Mouse (Mus musculus): ENCODE measurements around the gene Metrn. TPM values are rescaled to one million over a fixed set of nuclear protein-coding genes. Genes with fewer than 3 reads are reported as not detected.

Metrn gene
- polyA plus RNA-seq, 1 experiment = 44.4 TPM

GRCm38 (mm10) chr17:25773549-25774120 lies 23.3 kb downstream of the Metrn start, which contains the start of gene Narfl:
TSS of gene Narfl (plus strand) at chr17:25773776.
- Histone ChIP-seq H3K79me2 (ENCODE audit: control insufficient read depth, insufficient read depth) (peaks cover 8% of the 10 kb centered on the region), H3K4me3 (peak within 1 kb of the TSS; percentile 45), H3K36me3 (ENCODE audit: control insufficient read depth, insufficient read depth) (no peaks in the 10 kb centered on the region), H3K27me3 (ENCODE audit: control insufficient read depth, insufficient read depth, insufficient read length) (no peaks in the 10 kb centered on the region), H3K4me2 (ENCODE audit: low read depth) (peak within 1 kb of the TSS; percentile 96), H3ac (ENCODE audit: control insufficient read depth, insufficient read length) (peak within 1 kb of the TSS; percentile 2)
- no peak for TF ChIP-seq MYOG (IDR thresholded peaks at IDR 0.05; ENCODE audit: control insufficient read depth in 1 of 3, insufficient read depth in 1 of 3, insufficient read length in 2 of 3, low read depth in 2 of 3)
- TF ChIP-seq MAX (IDR thresholded peaks at IDR 0.05; ENCODE audit: low read depth) = no peak
- TF ChIP-seq REST (IDR thresholded peaks at IDR 0.05; ENCODE audit: insufficient read depth, insufficient read length) = peak; percentile 37
- no peak for TF ChIP-seq USF1 (IDR thresholded peaks at IDR 0.05; ENCODE audit: low read depth)
- TF ChIP-seq TCF12 (IDR thresholded peaks at IDR 0.05; ENCODE audit: insufficient read depth, poor library complexity, severe bottlenecking) = no peak
- TF ChIP-seq E2F4 (IDR thresholded peaks at IDR 0.05; ENCODE audit: insufficient read depth) = no peak
- peak; percentile 74 for TF ChIP-seq POLR2AphosphoS2 (IDR thresholded peaks at IDR 0.05; ENCODE audit: insufficient read length, low read depth)
- peak; percentile 85 for TF ChIP-seq POLR2A (IDR thresholded peaks at IDR 0.05; ENCODE audit: insufficient read length, low read depth)
- no peak for TF ChIP-seq MYOD1 (IDR thresholded peaks at IDR 0.05; ENCODE audit: control insufficient read depth in 1 of 3, insufficient read length in 2 of 3, low read depth in 2 of 3)
- TF ChIP-seq SRF (IDR thresholded peaks at IDR 0.05; ENCODE audit: control insufficient read depth, insufficient read length, low read depth) = no peak
- no peak for TF ChIP-seq CEBPB (IDR thresholded peaks at IDR 0.05; ENCODE audit: insufficient read depth, poor library complexity, severe bottlenecking)
- no peak for TF ChIP-seq TCF3 (IDR thresholded peaks at IDR 0.05; ENCODE audit: insufficient read length, low read depth)

- TF ChIP-seq REST (IDR thresholded peaks at IDR 0.05; ENCODE audit: insufficient read depth, insufficient read length) (no peak), MYOD1 (IDR thresholded peaks at IDR 0.05; ENCODE audit: control insufficient read depth in 1 of 3, insufficient read length in 2 of 3, low read depth in 2 of 3) (no peak), TCF12 (IDR thresholded peaks at IDR 0.05; ENCODE audit: insufficient read depth, poor library complexity, severe bottlenecking) (no peak), CEBPB (IDR thresholded peaks at IDR 0.05; ENCODE audit: insufficient read depth, poor library complexity, severe bottlenecking) (peak; percentile 81), MYOG (IDR thresholded peaks at IDR 0.05; ENCODE audit: control insufficient read depth in 1 of 3, insufficient read depth in 1 of 3, insufficient read length in 2 of 3, low read depth in 2 of 3) (no peak), USF1 (IDR thresholded peaks at IDR 0.05; ENCODE audit: low read depth) (no peak)
Observed at GRCm38 (mm10) chr17:25769331-25769730, 27.6 kb downstream of the Metrn start.

GRCm38 (mm10) chr17:25765886-25766285 lies 31.1 kb downstream of the Metrn start:
- no peak overlapping the region for H3ac ChIP-seq (ENCODE audit: control insufficient read depth, insufficient read length)
- no peak overlapping the region for H3K4me3 ChIP-seq
- H3K79me2 ChIP-seq (ENCODE audit: control insufficient read depth, insufficient read depth) = no peaks in the 10 kb centered on the region
- TF ChIP-seq SRF (IDR thresholded peaks at IDR 0.05; ENCODE audit: control insufficient read depth, insufficient read length, low read depth) (no peak), TCF12 (IDR thresholded peaks at IDR 0.05; ENCODE audit: insufficient read depth, poor library complexity, severe bottlenecking) (no peak), POLR2AphosphoS2 (IDR thresholded peaks at IDR 0.05; ENCODE audit: insufficient read length, low read depth) (no peak), MYOG (IDR thresholded peaks at IDR 0.05; ENCODE audit: control insufficient read depth in 1 of 3, insufficient read depth in 1 of 3, insufficient read length in 2 of 3, low read depth in 2 of 3) (peak in 1 of 3 experiments; percentile 7), CEBPB (IDR thresholded peaks at IDR 0.05; ENCODE audit: insufficient read depth, poor library complexity, severe bottlenecking) (no peak), USF1 (IDR thresholded peaks at IDR 0.05; ENCODE audit: low read depth) (no peak), TCF3 (IDR thresholded peaks at IDR 0.05; ENCODE audit: insufficient read length, low read depth) (no peak), REST (IDR thresholded peaks at IDR 0.05; ENCODE audit: insufficient read depth, insufficient read length) (no peak), E2F4 (IDR thresholded peaks at IDR 0.05; ENCODE audit: insufficient read depth) (no peak), MYOD1 (IDR thresholded peaks at IDR 0.05; ENCODE audit: control insufficient read depth in 1 of 3, insufficient read length in 2 of 3, low read depth in 2 of 3) (peak in 2 of 3 experiments; percentile 35 to 50), POLR2A (IDR thresholded peaks at IDR 0.05; ENCODE audit: insufficient read length, low read depth) (no peak), MAX (IDR thresholded peaks at IDR 0.05; ENCODE audit: low read depth) (no peak)
- no peaks in the 10 kb centered on the region for H3K27me3 ChIP-seq (ENCODE audit: control insufficient read depth, insufficient read depth, insufficient read length)
- no peaks in the 10 kb centered on the region for H3K36me3 ChIP-seq (ENCODE audit: control insufficient read depth, insufficient read depth)
- no peak overlapping the region for H3K4me2 ChIP-seq (ENCODE audit: low read depth)

More at GRCm38 (mm10) chr17:25769331-25769730, 27.6 kb downstream of the Metrn start:
- Histone ChIP-seq H3K36me3 (ENCODE audit: control insufficient read depth, insufficient read depth) (no peaks in the 10 kb centered on the region), H3ac (ENCODE audit: control insufficient read depth, insufficient read length) (no peak overlapping the region), H3K4me3 (no peak overlapping the region), H3K27me3 (ENCODE audit: control insufficient read depth, insufficient read depth, insufficient read length) (no peaks in the 10 kb centered on the region), H3K79me2 (ENCODE audit: control insufficient read depth, insufficient read depth) (peaks cover 4% of the 10 kb centered on the region), H3K4me2 (ENCODE audit: low read depth) (peak overlapping the region; percentile 25)

- Histone ChIP-seq H3K4me2 (ENCODE audit: low read depth) (no peak overlapping the region), H3K27me3 (ENCODE audit: control insufficient read depth, insufficient read depth, insufficient read length) (no peaks in the 10 kb centered on the region), H3K36me3 (ENCODE audit: control insufficient read depth, insufficient read depth) (no peaks in the 10 kb centered on the region), H3ac (ENCODE audit: control insufficient read depth, insufficient read length) (no peak overlapping the region), H3K4me3 (no peak overlapping the region), H3K79me2 (ENCODE audit: control insufficient read depth, insufficient read depth) (no peaks in the 10 kb centered on the region)
- TF ChIP-seq TCF3 (IDR thresholded peaks at IDR 0.05; ENCODE audit: insufficient read length, low read depth) (no peak), TCF12 (IDR thresholded peaks at IDR 0.05; ENCODE audit: insufficient read depth, poor library complexity, severe bottlenecking) (no peak), POLR2AphosphoS2 (IDR thresholded peaks at IDR 0.05; ENCODE audit: insufficient read length, low read depth) (no peak), MAX (IDR thresholded peaks at IDR 0.05; ENCODE audit: low read depth) (no peak), USF1 (IDR thresholded peaks at IDR 0.05; ENCODE audit: low read depth) (no peak), CEBPB (IDR thresholded peaks at IDR 0.05; ENCODE audit: insufficient read depth, poor library complexity, severe bottlenecking) (no peak)
Observed at GRCm38 (mm10) chr17:25762591-25762990, 34.3 kb downstream of the Metrn start.

- Histone ChIP-seq H3K4me3 (no peak overlapping the region), H3K79me2 (ENCODE audit: control insufficient read depth, insufficient read depth) (no peaks in the 10 kb centered on the region), H3K27me3 (ENCODE audit: control insufficient read depth, insufficient read depth, insufficient read length) (no peaks in the 10 kb centered on the region), H3ac (ENCODE audit: control insufficient read depth, insufficient read length) (no peak overlapping the region), H3K36me3 (ENCODE audit: control insufficient read depth, insufficient read depth) (no peaks in the 10 kb centered on the region), H3K4me2 (ENCODE audit: low read depth) (peak overlapping the region; percentile 34)
- TF ChIP-seq E2F4 (IDR thresholded peaks at IDR 0.05; ENCODE audit: insufficient read depth) (no peak), POLR2A (IDR thresholded peaks at IDR 0.05; ENCODE audit: insufficient read length, low read depth) (no peak), USF1 (IDR thresholded peaks at IDR 0.05; ENCODE audit: low read depth) (no peak), MYOG (IDR thresholded peaks at IDR 0.05; ENCODE audit: control insufficient read depth in 1 of 3, insufficient read depth in 1 of 3, insufficient read length in 2 of 3, low read depth in 2 of 3) (peak in 1 of 3 experiments; percentile 61), REST (IDR thresholded peaks at IDR 0.05; ENCODE audit: insufficient read depth, insufficient read length) (no peak), MYOD1 (IDR thresholded peaks at IDR 0.05; ENCODE audit: control insufficient read depth in 1 of 3, insufficient read length in 2 of 3, low read depth in 2 of 3) (peak in 1 of 3 experiments; percentile 58), CEBPB (IDR thresholded peaks at IDR 0.05; ENCODE audit: insufficient read depth, poor library complexity, severe bottlenecking) (no peak), MAX (IDR thresholded peaks at IDR 0.05; ENCODE audit: low read depth) (no peak), TCF12 (IDR thresholded peaks at IDR 0.05; ENCODE audit: insufficient read depth, poor library complexity, severe bottlenecking) (no peak)
Observed at GRCm38 (mm10) chr17:25761561-25761970, 35.4 kb downstream of the Metrn start.
